Mouse (Mus musculus): ENCODE results near the gene Usp26. TPM values are rescaled to one million over a fixed set of nuclear protein-coding genes. Genes with fewer than 3 reads are reported as not detected.

The Usp26 gene
- polyA plus RNA-seq (2012; fragmentation: generic; extraction: Trizol): not detected

- no peak within 1 kb of the TSS for H3K4me2 ChIP-seq (ENCODE audit: low read depth)
- no peaks in the 10 kb centered on the region for H3K79me2 ChIP-seq (ENCODE audit: control insufficient read depth, insufficient read depth)
- TF ChIP-seq E2F4 (IDR thresholded peaks at IDR 0.05; ENCODE audit: insufficient read depth): no peak
- TF ChIP-seq POLR2A (IDR thresholded peaks at IDR 0.05; ENCODE audit: insufficient read length, low read depth): no peak
- no peak for TF ChIP-seq REST (IDR thresholded peaks at IDR 0.05; ENCODE audit: insufficient read depth, insufficient read length)
- no peak for TF ChIP-seq MAX (IDR thresholded peaks at IDR 0.05; ENCODE audit: low read depth)
- TF ChIP-seq TCF3 (IDR thresholded peaks at IDR 0.05; ENCODE audit: insufficient read length, low read depth): no peak
- no peak for TF ChIP-seq MYOG (IDR thresholded peaks at IDR 0.05; ENCODE audit: control insufficient read depth in 1 of 3, insufficient read depth in 1 of 3, insufficient read length in 2 of 3, low read depth in 2 of 3)
- TF ChIP-seq TCF12 (IDR thresholded peaks at IDR 0.05; ENCODE audit: insufficient read depth, poor library complexity, severe bottlenecking): no peak
- no peak for TF ChIP-seq POLR2AphosphoS2 (IDR thresholded peaks at IDR 0.05; ENCODE audit: insufficient read length, low read depth)
- no peak for TF ChIP-seq CEBPB (IDR thresholded peaks at IDR 0.05; ENCODE audit: insufficient read depth, poor library complexity, severe bottlenecking)
- no peak for TF ChIP-seq USF1 (IDR thresholded peaks at IDR 0.05; ENCODE audit: low read depth)
- no peak for TF ChIP-seq MYOD1 (IDR thresholded peaks at IDR 0.05; ENCODE audit: control insufficient read depth in 1 of 3, insufficient read length in 2 of 3, low read depth in 2 of 3)
- TF ChIP-seq SRF (IDR thresholded peaks at IDR 0.05; ENCODE audit: control insufficient read depth, insufficient read length, low read depth): no peak
- no peaks in the 10 kb centered on the region for H3K36me3 ChIP-seq (ENCODE audit: control insufficient read depth, insufficient read depth)
- no peak within 1 kb of the TSS for H3K4me3 ChIP-seq
- H3K27me3 ChIP-seq (ENCODE audit: control insufficient read depth, insufficient read depth, insufficient read length): no peaks in the 10 kb centered on the region
- H3ac ChIP-seq (ENCODE audit: control insufficient read depth, insufficient read length): no peak within 1 kb of the TSS
Observed at GRCm38 (mm10) chrX:51801133-51801532, at the start of gene Usp26. TSS of gene Usp26 (minus strand) at chrX:51801233.

- no peak overlapping the region for H3K4me2 ChIP-seq (ENCODE audit: low read depth)
- no peak overlapping the region for H3K4me3 ChIP-seq
- H3ac ChIP-seq (ENCODE audit: control insufficient read depth, insufficient read length): no peak overlapping the region
- H3K79me2 ChIP-seq (ENCODE audit: control insufficient read depth, insufficient read depth): no peaks in the 10 kb centered on the region
- H3K36me3 ChIP-seq (ENCODE audit: control insufficient read depth, insufficient read depth): no peaks in the 10 kb centered on the region
- no peak for TF ChIP-seq MYOD1 (IDR thresholded peaks at IDR 0.05; ENCODE audit: control insufficient read depth in 1 of 3, insufficient read length in 2 of 3, low read depth in 2 of 3)
- H3K27me3 ChIP-seq (ENCODE audit: control insufficient read depth, insufficient read depth, insufficient read length): no peaks in the 10 kb centered on the region
Observed at GRCm38 (mm10) chrX:51814466-51815247, 13.6 kb upstream of the Usp26 start.

GRCm38 (mm10) chrX:51767457-51767856, 33.6 kb downstream of the Usp26 start:
- Histone ChIP-seq H3K4me3 (no peak overlapping the region), H3K36me3 (ENCODE audit: control insufficient read depth, insufficient read depth) (no peaks in the 10 kb centered on the region), H3K27me3 (ENCODE audit: control insufficient read depth, insufficient read depth, insufficient read length) (no peaks in the 10 kb centered on the region), H3K79me2 (ENCODE audit: control insufficient read depth, insufficient read depth) (no peaks in the 10 kb centered on the region), H3ac (ENCODE audit: control insufficient read depth, insufficient read length) (no peak overlapping the region), H3K4me2 (ENCODE audit: low read depth) (no peak overlapping the region)
- TF ChIP-seq POLR2AphosphoS2 (IDR thresholded peaks at IDR 0.05; ENCODE audit: insufficient read length, low read depth) (no peak), E2F4 (IDR thresholded peaks at IDR 0.05; ENCODE audit: insufficient read depth) (no peak), MYOD1 (IDR thresholded peaks at IDR 0.05; ENCODE audit: control insufficient read depth in 1 of 3, insufficient read length in 2 of 3, low read depth in 2 of 3) (no peak), REST (IDR thresholded peaks at IDR 0.05; ENCODE audit: insufficient read depth, insufficient read length) (no peak), TCF3 (IDR thresholded peaks at IDR 0.05; ENCODE audit: insufficient read length, low read depth) (no peak), CEBPB (IDR thresholded peaks at IDR 0.05; ENCODE audit: insufficient read depth, poor library complexity, severe bottlenecking) (no peak), MAX (IDR thresholded peaks at IDR 0.05; ENCODE audit: low read depth) (no peak), TCF12 (IDR thresholded peaks at IDR 0.05; ENCODE audit: insufficient read depth, poor library complexity, severe bottlenecking) (no peak), SRF (IDR thresholded peaks at IDR 0.05; ENCODE audit: control insufficient read depth, insufficient read length, low read depth) (no peak), MYOG (IDR thresholded peaks at IDR 0.05; ENCODE audit: control insufficient read depth in 1 of 3, insufficient read depth in 1 of 3, insufficient read length in 2 of 3, low read depth in 2 of 3) (no peak), USF1 (IDR thresholded peaks at IDR 0.05; ENCODE audit: low read depth) (no peak), POLR2A (IDR thresholded peaks at IDR 0.05; ENCODE audit: insufficient read length, low read depth) (no peak)

- Histone ChIP-seq H3K36me3 (ENCODE audit: control insufficient read depth, insufficient read depth) (no peaks in the 10 kb centered on the region), H3K4me3 (no peak overlapping the region), H3K27me3 (ENCODE audit: control insufficient read depth, insufficient read depth, insufficient read length) (no peaks in the 10 kb centered on the region), H3K79me2 (ENCODE audit: control insufficient read depth, insufficient read depth) (no peaks in the 10 kb centered on the region), H3ac (ENCODE audit: control insufficient read depth, insufficient read length) (no peak overlapping the region), H3K4me2 (ENCODE audit: low read depth) (no peak overlapping the region)
- TF ChIP-seq USF1 (IDR thresholded peaks at IDR 0.05; ENCODE audit: low read depth) (no peak), POLR2A (IDR thresholded peaks at IDR 0.05; ENCODE audit: insufficient read length, low read depth) (no peak), SRF (IDR thresholded peaks at IDR 0.05; ENCODE audit: control insufficient read depth, insufficient read length, low read depth) (no peak), REST (IDR thresholded peaks at IDR 0.05; ENCODE audit: insufficient read depth, insufficient read length) (no peak), E2F4 (IDR thresholded peaks at IDR 0.05; ENCODE audit: insufficient read depth) (no peak), CEBPB (IDR thresholded peaks at IDR 0.05; ENCODE audit: insufficient read depth, poor library complexity, severe bottlenecking) (no peak), POLR2AphosphoS2 (IDR thresholded peaks at IDR 0.05; ENCODE audit: insufficient read length, low read depth) (no peak), TCF12 (IDR thresholded peaks at IDR 0.05; ENCODE audit: insufficient read depth, poor library complexity, severe bottlenecking) (no peak), TCF3 (IDR thresholded peaks at IDR 0.05; ENCODE audit: insufficient read length, low read depth) (no peak), MYOD1 (IDR thresholded peaks at IDR 0.05; ENCODE audit: control insufficient read depth in 1 of 3, insufficient read length in 2 of 3, low read depth in 2 of 3) (no peak), MYOG (IDR thresholded peaks at IDR 0.05; ENCODE audit: control insufficient read depth in 1 of 3, insufficient read depth in 1 of 3, insufficient read length in 2 of 3, low read depth in 2 of 3) (no peak), MAX (IDR thresholded peaks at IDR 0.05; ENCODE audit: low read depth) (no peak)
Observed at GRCm38 (mm10) chrX:51736450-51736849, 64.6 kb downstream of the Usp26 start.

Data from myocyte (in vitro differentiated cells).